Mouse (Mus musculus) forebrain, postnatal 0 days (tissue): Measurements from ENCODE around the gene Sspo. TPM values are rescaled to one million over a fixed set of nuclear protein-coding genes. Genes with fewer than 3 reads are reported as not detected.

ENCODE experiments used
- ATAC-seq: fragments of 200-750 bp; cut with Nextera tagmentation; 2 replicates; pipeline ENCODE4 v1.8.0; 2017; ENCODE audit warnings: mild to moderate bottlenecking, moderate library complexity
- DNase-seq: peaks from one replicate; pipeline ENCODE4 v3.0.0-alpha.2; 2015
- H3K27ac ChIP-seq: fragments of 300-500 bp; sonication (generic); 2 replicates; pipeline ENCODE4 v1.5.1; 2014; ENCODE audit warnings: low read depth, mild to moderate bottlenecking, antibody characterized with exemption, low read length, moderate library complexity, mixed read lengths
- H3K27me3 ChIP-seq: fragments of 300-500 bp; sonication (generic); 2 replicates; pipeline ENCODE4 v1.6.1; 2014; ENCODE audit warnings: mild to moderate bottlenecking, low read length, mixed read lengths; ENCODE audit not compliant: insufficient read depth
- H3K36me3 ChIP-seq: fragments of 300-500 bp; sonication (generic); 2 replicates; pipeline ENCODE4 v1.6.1; 2014; ENCODE audit warnings: mild to moderate bottlenecking, moderate library complexity; ENCODE audit not compliant: insufficient read depth
- H3K4me1 ChIP-seq: fragments of 300-500 bp; sonication (generic); 2 replicates; pipeline ENCODE4 v1.6.1; 2014; ENCODE audit warnings: antibody characterized with exemption; ENCODE audit not compliant: insufficient read depth
- H3K4me2 ChIP-seq: fragments of 300-500 bp; sonication (generic); 2 replicates; pipeline ENCODE4 v1.6.1; 2014; ENCODE audit warnings: low read depth, mild to moderate bottlenecking, moderate library complexity
- H3K4me3 ChIP-seq: fragments of 300-500 bp; sonication (generic); 2 replicates; pipeline ENCODE4 v1.5.1; 2014; ENCODE audit warnings: low read depth, low read length, mixed read lengths
- H3K9ac ChIP-seq: fragments of 300-500 bp; sonication (generic); 2 replicates; pipeline ENCODE4 v1.6.1; 2014; ENCODE audit warnings: mild to moderate bottlenecking
- H3K9me3 ChIP-seq: fragments of 300-500 bp; sonication (generic); 2 replicates; pipeline ENCODE4 v1.6.1; 2016; ENCODE audit warnings: low read length
- CTCF ChIP-seq: sonication (generic); IDR thresholded peaks from 2 replicates; pipeline ENCODE4 v1.5.1; 2016; ENCODE audit warnings: antibody characterized with exemption, control low read depth, low read depth
- WGBS: fragments of 180-500 bp; shearing (Covaris S2); extraction: QIAGEN DNeasy Blood & Tissue Kit; methylation state at CpG from one replicate; pipeline ENCODE4 v1.1.7; 2014; 5-methylcytosine and 5-hydroxymethylcytosine counted together
- polyA plus RNA-seq: library from polyadenylated mRNA; unstranded; fragments of >200 nt; fragmentation: Nextera tagmentation; extraction: Ambion mirVana; gene quantifications from 2 replicates; pipeline ENCODE4 v1.2.1, GENCODE M21; 2015
- total RNA-seq: library from RNA; depleted of rRNA; stranded (reverse); fragments of >200 nt; gene quantifications from 2 replicates; pipeline ENCODE4 v1.2.3, GENCODE M21; 2014

Sspo gene
- total and polyA plus RNA-seq, 2 experiments from 2014 or later: 0.24 to 0.27 TPM

DNA sequence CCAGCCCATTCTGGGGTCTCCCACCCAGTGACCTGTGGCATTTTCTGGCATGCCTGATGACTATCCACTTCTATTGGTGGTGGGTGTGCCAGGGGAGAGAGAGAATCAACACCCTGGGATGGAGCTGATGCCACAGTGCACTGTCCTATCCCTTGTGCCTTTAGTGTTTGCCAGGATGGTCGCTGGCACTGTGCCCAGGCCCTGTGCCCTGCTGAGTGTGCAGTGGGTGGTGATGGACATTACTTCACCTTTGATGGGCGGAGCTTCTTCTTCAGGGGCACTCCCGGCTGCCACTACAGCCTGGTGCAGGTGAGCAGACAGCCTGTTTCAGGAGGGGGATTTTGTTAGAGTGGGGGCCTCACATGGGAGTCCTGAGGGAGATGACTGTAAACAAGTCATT lies 4.7 kb downstream of the Sspo start:
- ATAC-seq: no peak
- no peak overlapping the region for H3K9ac ChIP-seq
- DNase-seq: no peak
- H3K9me3 ChIP-seq: no peaks in the 10 kb centered on the region
- no peak overlapping the region for H3K27ac ChIP-seq
- no peaks in the 10 kb centered on the region for H3K4me1 ChIP-seq
- 68% methylated on average over 3 of the region's 3 CpGs for WGBS
- TF ChIP-seq CTCF: no peak
- no peaks in the 10 kb centered on the region for H3K36me3 ChIP-seq
- H3K4me2 ChIP-seq: no peak overlapping the region
- no peak overlapping the region for H3K4me3 ChIP-seq
- H3K27me3 ChIP-seq: no peaks in the 10 kb centered on the region

DNA sequence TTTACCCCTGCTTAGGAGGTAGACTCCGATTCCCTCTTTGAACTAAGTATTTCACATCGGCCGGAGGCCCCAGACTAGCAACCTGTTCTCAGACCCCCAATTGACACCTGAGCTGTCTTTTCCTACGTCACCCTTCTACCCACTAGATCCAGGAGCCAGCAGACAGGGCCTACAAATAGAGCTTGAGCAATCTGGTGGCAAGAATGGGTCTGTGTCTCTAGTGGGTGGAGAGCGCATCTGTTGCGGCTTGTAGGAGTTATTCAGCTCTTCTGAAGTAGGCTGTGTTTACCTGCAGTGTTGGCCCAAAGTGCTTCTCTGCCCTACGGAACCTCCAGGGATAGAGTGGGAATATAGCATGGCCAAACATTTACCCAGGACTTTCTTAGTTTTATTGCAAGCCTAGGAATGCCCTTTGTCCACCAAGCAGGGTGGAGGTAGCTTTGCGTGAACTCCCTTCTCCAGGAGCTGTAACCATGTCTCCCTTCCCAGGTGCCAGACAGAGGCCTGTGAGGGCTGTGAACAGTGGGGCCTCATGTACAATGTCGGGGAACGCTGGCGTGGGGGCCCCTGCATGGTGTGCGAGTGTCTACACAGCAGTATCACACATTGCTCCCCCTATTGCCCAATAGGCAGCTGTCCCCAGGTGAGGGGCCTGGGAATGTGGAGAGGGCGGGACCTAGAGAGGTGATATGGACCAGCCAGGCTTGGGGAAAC lies 17.1 kb downstream of the Sspo start:
- H3K9ac ChIP-seq: no peak overlapping the region
- no peak overlapping the region for H3K4me3 ChIP-seq
- no peak overlapping the region for H3K4me2 ChIP-seq
- H3K9me3 ChIP-seq: no peaks in the 10 kb centered on the region
- no peak for TF ChIP-seq CTCF
- DNase-seq (no peak), ATAC-seq (no peak)
- H3K27ac ChIP-seq: no peak overlapping the region
- WGBS: 92% methylated on average over 13 of the region's 13 CpGs
- H3K4me1 ChIP-seq: no peaks in the 10 kb centered on the region
- no peaks in the 10 kb centered on the region for H3K27me3 ChIP-seq
- H3K36me3 ChIP-seq: no peaks in the 10 kb centered on the region

DNA sequence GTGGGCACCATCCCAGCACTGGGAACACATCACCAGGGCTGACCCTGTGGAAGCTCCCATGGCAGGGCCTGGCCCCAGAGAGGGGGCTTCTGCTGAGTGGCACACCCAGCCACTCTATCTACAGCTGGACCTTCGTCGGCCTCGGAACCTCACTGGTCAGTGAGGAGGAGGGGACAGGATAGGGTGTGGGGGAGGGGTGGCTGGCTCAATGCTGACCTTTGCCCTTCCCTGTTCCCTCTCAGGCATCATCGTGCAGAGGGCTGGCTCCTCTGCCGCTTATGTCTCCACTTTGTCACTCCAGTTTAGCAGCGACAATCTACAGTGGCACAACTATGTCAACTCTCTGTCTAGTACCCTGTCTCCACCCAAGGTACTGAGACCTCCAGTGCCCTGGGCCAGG lies 18.7 kb downstream of the Sspo start:
- no peak for TF ChIP-seq CTCF
- Histone ChIP-seq H3K27ac (no peak overlapping the region), H3K4me2 (no peak overlapping the region), H3K36me3 (no peaks in the 10 kb centered on the region), H3K9me3 (no peaks in the 10 kb centered on the region), H3K9ac (no peak overlapping the region), H3K4me1 (no peaks in the 10 kb centered on the region), H3K27me3 (no peaks in the 10 kb centered on the region), H3K4me3 (no peak overlapping the region)
- 43% methylated on average over 6 of the region's 6 CpGs for WGBS
- no peak for ATAC-seq
- no peak for DNase-seq

DNA sequence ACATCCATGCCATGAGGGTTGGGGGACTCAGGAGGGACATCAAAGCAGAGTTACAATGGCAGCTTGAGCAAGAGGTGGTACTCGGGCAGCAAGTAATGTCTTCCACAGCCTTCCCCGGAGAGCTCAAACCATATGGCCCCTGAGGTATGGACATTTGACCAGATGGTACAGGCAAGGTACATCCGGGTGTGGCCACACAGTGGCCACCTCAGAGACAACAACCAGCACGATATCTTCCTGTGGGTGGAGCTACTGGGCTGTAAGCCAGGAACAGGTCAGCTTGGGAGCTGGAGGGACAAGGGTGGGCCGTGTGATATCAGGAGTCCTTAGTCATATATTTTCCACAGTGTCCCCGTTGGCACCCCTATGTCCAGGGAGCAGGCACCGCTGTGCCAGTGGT lies 19.5 kb downstream of the Sspo start:
- no peaks in the 10 kb centered on the region for H3K4me1 ChIP-seq
- no peak overlapping the region for H3K4me3 ChIP-seq
- WGBS: 83% methylated on average over 7 of the region's 7 CpGs
- H3K9me3 ChIP-seq: no peaks in the 10 kb centered on the region
- H3K27ac ChIP-seq: no peak overlapping the region
- DNase-seq: no peak
- no peak for ATAC-seq
- H3K9ac ChIP-seq: no peak overlapping the region
- H3K4me2 ChIP-seq: no peak overlapping the region
- no peak for TF ChIP-seq CTCF
- H3K36me3 ChIP-seq: no peaks in the 10 kb centered on the region
- no peaks in the 10 kb centered on the region for H3K27me3 ChIP-seq

DNA sequence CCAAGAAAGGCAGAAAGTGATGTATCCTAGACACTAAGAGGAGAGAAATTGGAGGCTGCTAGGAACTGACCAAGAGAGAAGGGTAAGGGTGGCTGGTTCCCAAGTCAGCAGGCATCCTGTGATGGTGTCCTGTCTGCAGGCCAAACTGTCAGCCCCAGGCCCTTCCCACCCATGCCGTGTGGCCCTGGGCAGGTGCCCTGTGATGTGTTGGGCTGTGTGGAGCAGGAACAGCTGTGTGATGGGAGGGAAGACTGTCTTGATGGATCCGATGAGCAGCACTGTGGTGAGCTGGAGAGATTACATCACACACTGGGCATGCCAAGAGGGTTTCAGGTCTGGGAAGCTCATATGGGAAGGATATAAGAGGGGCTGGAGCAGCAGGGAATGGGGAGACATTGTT lies 22.7 kb downstream of the Sspo start:
- DNase-seq (no peak), ATAC-seq (no peak)
- Histone ChIP-seq H3K4me2 (no peak overlapping the region), H3K36me3 (no peaks in the 10 kb centered on the region), H3K4me1 (no peaks in the 10 kb centered on the region), H3K9ac (no peak overlapping the region), H3K9me3 (no peaks in the 10 kb centered on the region), H3K27me3 (no peaks in the 10 kb centered on the region), H3K27ac (no peak overlapping the region), H3K4me3 (no peak overlapping the region)
- TF ChIP-seq CTCF: no peak
- WGBS: 86% methylated on average over 2 of the region's 2 CpGs

DNA sequence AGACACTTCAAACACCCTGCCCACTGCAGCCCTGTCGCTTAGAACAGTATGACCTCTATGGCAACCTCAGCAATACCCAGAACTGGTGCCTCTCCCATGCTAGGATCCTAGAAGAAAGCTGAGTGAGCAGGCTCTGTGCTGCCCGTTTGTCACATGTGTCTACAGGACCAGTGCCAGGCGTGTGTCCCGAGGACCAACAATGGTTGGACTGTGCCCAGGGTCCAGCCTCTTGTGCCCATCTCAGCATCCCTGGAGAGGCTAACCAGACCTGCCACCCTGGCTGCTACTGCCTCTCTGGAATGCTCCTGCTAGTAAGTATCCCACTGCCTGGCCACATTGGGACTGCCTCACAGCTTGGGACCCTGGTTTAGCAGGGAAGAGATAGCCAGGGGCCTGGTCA lies 30.4 kb downstream of the Sspo start:
- Histone ChIP-seq H3K4me2 (no peak overlapping the region), H3K36me3 (no peaks in the 10 kb centered on the region), H3K9me3 (no peaks in the 10 kb centered on the region), H3K27ac (no peak overlapping the region), H3K4me3 (no peak overlapping the region), H3K27me3 (no peaks in the 10 kb centered on the region), H3K4me1 (no peaks in the 10 kb centered on the region), H3K9ac (no peak overlapping the region)
- ATAC-seq (no peak), DNase-seq (no peak)
- TF ChIP-seq CTCF: no peak
- 61% methylated on average over 4 of the region's 4 CpGs for WGBS

DNA sequence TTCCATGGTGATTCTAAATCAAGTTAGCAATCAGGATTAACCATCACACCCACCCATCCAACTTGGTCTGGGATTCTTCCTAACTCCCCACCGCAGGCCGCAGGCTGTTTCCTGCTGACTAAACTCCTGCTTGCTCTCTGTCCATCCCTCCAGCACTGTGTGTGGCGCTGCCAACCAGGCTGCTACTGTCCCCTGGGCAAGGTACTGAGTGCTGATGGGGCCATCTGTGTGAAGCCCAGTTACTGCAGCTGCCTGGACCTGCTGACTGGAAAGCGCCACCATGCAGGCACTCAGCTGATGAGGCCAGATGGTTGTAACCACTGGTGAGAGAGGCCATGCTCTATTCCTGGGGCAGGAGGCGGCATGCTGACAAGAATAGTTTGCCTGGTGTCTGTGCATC lies 34.5 kb downstream of the Sspo start:
- no peak overlapping the region for H3K4me2 ChIP-seq
- WGBS: 75% methylated on average over 5 of the region's 5 CpGs
- no peak overlapping the region for H3K27ac ChIP-seq
- H3K36me3 ChIP-seq: no peaks in the 10 kb centered on the region
- no peak overlapping the region for H3K4me3 ChIP-seq
- no peaks in the 10 kb centered on the region for H3K27me3 ChIP-seq
- ATAC-seq: no peak
- no peak for TF ChIP-seq CTCF
- no peaks in the 10 kb centered on the region for H3K9me3 ChIP-seq
- no peaks in the 10 kb centered on the region for H3K4me1 ChIP-seq
- DNase-seq: no peak
- H3K9ac ChIP-seq: no peak overlapping the region
